Mouse (Mus musculus) ES-E14 (cell line): ENCODE results near the gene Col23a1. TPM values are rescaled to one million over a fixed set of nuclear protein-coding genes. Genes with fewer than 3 reads are reported as not detected.

Source experiments
- DNase-seq: peaks from one replicate; pipeline ENCODE4 v3.0.0-alpha.2; 2013; ENCODE audit warnings: low read depth, low spot score
- H3K27ac ChIP-seq: 2 replicates; pipeline ENCODE4 v1.5.1; 2012; ENCODE audit warnings: low read depth, mild to moderate bottlenecking, low read length, moderate library complexity, mixed read lengths; ENCODE audit not compliant: poor library complexity, insufficient read depth, severe bottlenecking
- H3K36me3 ChIP-seq: 2 replicates; pipeline ENCODE4 v1.6.1; 2012; ENCODE audit warnings: mild to moderate bottlenecking, low read length, moderate library complexity, mixed read lengths; ENCODE audit not compliant: control insufficient read depth, poor library complexity, insufficient read depth, severe bottlenecking
- H3K4me1 ChIP-seq, 2 experiments: fragments of 150-350 bp in 1 of 2; sonication (generic) in 1 of 2; 2 replicates each; pipeline ENCODE4 v1.6.1; 2012; ENCODE audit warnings: low read length in 2 of 2, mild to moderate bottlenecking in 1 of 2, mixed read lengths in 1 of 2; ENCODE audit not compliant: control insufficient read depth in 2 of 2, insufficient read depth in 2 of 2, poor library complexity in 1 of 2
- H3K4me3 ChIP-seq, 2 experiments: fragments of 150-350 bp in 1 of 2; sonication (generic) in 1 of 2; 2 replicates each; pipeline ENCODE4 v1.5.1; 2012; ENCODE audit warnings: low read length in 2 of 2, low read depth in 1 of 2, mild to moderate bottlenecking in 1 of 2, mixed read lengths in 1 of 2; ENCODE audit not compliant: insufficient read depth in 1 of 2, poor library complexity in 1 of 2, severe bottlenecking in 1 of 2
- H3K9ac ChIP-seq: 2 replicates; pipeline ENCODE4 v1.6.1; 2012; ENCODE audit warnings: low read depth, mild to moderate bottlenecking, low read length, mixed read lengths; ENCODE audit not compliant: poor library complexity, insufficient read depth, severe bottlenecking
- H3K9me3 ChIP-seq: fragments of 150-350 bp; sonication (generic); 2 replicates; pipeline ENCODE4 v1.6.1; 2012; ENCODE audit warnings: low read depth, mild to moderate bottlenecking, low read length; ENCODE audit not compliant: control insufficient read depth, insufficient read depth
- CHD2 ChIP-seq: IDR thresholded peaks from 2 replicates; pipeline ENCODE4 v1.6.1; 2014; ENCODE audit warnings: mild to moderate bottlenecking, low read depth, low read length, inconsistent platforms
- HCFC1 ChIP-seq: IDR thresholded peaks from 2 replicates; pipeline ENCODE4 v1.6.1; 2012; ENCODE audit warnings: low read length, inconsistent platforms, borderline replicate concordance; ENCODE audit not compliant: insufficient read depth
- MAFK ChIP-seq: IDR thresholded peaks from 2 replicates; pipeline ENCODE4 v1.6.1; 2014; ENCODE audit warnings: mild to moderate bottlenecking, low read depth, low read length, inconsistent platforms; ENCODE audit not compliant: insufficient read depth
- ZC3H11A ChIP-seq: IDR thresholded peaks from 2 replicates; pipeline ENCODE4 v1.6.1; 2012; ENCODE audit warnings: low read depth, mild to moderate bottlenecking, inconsistent platforms, low read length, borderline replicate concordance
- ZNF384 ChIP-seq: IDR thresholded peaks from 2 replicates; pipeline ENCODE4 v1.6.1; 2012; ENCODE audit warnings: low read depth, low read length, inconsistent platforms
- in situ Hi-C, 2 experiments: fragments of 600-800 bp; cut with MboI; formaldehyde crosslinking; loops; one replicate each; pipeline ENCODE4 v1.15.1; 2025; ENCODE audit warnings: low sequenced_read_pairs in 2 of 2, inconsistent platforms in 1 of 2; ENCODE audit not compliant: unreplicated experiment in 2 of 2
- total RNA-seq: library from RNA; depleted of rRNA; stranded (reverse); fragments of 300-350 nt; gene quantifications from 2 replicates; pipeline ENCODE4 v1.2.3, GENCODE M21; 2012

Gene Col23a1
- total RNA-seq, 1 experiment: 0.40 TPM

DNA sequence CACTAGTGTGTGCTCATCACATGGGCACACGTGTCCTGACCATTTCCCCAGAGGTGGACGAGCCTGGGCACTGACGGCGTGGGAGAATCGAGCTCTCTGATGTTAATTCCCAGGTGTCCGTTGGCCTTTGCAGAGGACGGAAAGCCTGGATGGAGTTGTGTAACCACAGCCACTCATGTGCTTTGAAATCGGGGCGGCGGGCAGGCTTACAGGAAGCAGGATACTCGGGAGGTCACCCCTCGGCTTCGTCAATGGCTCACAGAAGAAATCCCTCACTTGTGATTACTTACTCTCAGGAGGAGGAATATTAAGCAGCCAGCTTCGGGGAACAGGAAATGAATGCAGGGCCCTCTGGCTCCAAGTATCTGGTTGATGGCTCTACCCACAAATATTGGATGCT, 133.0 kb downstream of the Col23a1 start:
- H3K27ac ChIP-seq: no peak overlapping the region
- in situ Hi-C loops: no loop called here
- TF ChIP-seq HCFC1: no peak
- no peak for TF ChIP-seq ZNF384
- no peaks in the 10 kb centered on the region for H3K36me3 ChIP-seq
- H3K4me1 ChIP-seq: peaks cover 0 to 4% of the 10 kb centered on the region in 2 experiments; a peak in 1 of 4 replicates
- no peak overlapping the region for H3K4me3 ChIP-seq
- DNase-seq: no peak
- no peaks in the 10 kb centered on the region for H3K9me3 ChIP-seq
- no peak overlapping the region for H3K9ac ChIP-seq

DNA sequence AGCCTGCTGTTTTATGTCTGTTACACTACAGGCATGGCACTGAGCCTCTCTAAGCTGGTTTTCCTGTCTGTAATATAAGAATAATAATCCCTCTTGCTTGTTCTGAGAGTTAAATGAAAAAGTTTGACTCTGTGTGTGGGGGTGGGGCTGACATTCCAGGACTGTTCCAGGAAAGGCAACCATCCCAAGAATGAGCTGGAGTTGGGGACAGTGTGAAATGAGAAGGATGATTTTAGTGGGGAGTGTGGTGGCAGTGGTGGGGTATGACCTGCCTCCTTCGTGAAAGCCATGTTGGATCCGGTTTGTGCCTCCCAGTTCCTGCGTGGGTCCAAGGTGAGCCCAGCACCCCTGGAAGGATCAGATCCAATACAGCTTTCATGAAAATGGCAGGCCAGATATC, 136.4 kb downstream of the Col23a1 start:
- no peaks in the 10 kb centered on the region for H3K4me1 ChIP-seq

DNA sequence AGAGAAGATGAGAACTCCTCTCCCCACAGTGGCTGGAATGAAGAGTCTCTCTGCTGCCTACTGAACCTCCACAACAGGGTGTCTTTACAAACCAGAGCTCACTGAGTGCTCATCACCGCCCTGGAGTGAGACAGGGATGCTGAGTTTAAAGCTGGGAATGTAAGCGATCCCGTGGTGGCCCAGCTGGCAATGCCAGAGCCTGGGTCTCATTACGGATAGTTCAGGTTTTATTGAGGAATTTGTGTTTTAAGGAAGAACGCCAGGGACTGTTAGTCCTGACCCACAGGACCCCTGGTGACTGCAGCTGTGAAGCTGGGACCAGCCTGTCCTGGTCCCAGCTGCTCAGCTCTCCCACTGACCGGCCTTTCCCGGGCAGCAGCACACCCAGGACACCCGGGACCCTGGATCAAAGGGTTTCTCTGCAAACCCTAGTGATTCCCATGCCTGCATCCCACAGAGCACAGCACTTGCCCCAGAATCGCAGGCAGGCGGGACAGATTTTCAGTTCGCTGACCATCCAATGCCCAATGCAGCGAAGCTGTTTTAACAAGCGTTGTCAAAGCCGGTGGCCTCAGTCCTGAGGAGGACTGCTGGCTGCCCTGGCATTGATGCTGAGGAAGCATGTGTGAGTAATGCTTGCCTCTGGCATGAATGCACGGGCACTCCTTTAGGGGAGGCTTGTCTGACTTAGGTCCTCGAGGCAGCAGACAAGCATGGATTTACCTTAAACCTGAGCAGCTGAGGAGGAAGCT, 139.9 kb downstream of the Col23a1 start:
- TF ChIP-seq CHD2: no peak
- no peak for TF ChIP-seq ZC3H11A
- TF ChIP-seq MAFK: no peak
- no peak for TF ChIP-seq ZNF384
- TF ChIP-seq HCFC1: no peak
- Histone ChIP-seq H3K9ac (no peak overlapping the region), H3K27ac (no peak overlapping the region), H3K4me1 (no peaks in the 10 kb centered on the region; a peak in 1 of 4 replicates), H3K9me3 (no peaks in the 10 kb centered on the region), H3K4me3 (no peak overlapping the region), H3K36me3 (no peaks in the 10 kb centered on the region)
- DNase-seq: no peak
- in situ Hi-C loops: no loop called here

More for the DNA sequence above, 136.4 kb downstream of the Col23a1 start:
- Histone ChIP-seq H3K9me3 (no peaks in the 10 kb centered on the region), H3K27ac (no peak overlapping the region), H3K36me3 (no peaks in the 10 kb centered on the region), H3K9ac (no peak overlapping the region), H3K4me3 (no peak overlapping the region)
- TF ChIP-seq ZNF384 (no peak), HCFC1 (no peak), CHD2 (no peak), MAFK (no peak), ZC3H11A (no peak)
- no peak for DNase-seq
- in situ Hi-C loops: no loop called here

DNA sequence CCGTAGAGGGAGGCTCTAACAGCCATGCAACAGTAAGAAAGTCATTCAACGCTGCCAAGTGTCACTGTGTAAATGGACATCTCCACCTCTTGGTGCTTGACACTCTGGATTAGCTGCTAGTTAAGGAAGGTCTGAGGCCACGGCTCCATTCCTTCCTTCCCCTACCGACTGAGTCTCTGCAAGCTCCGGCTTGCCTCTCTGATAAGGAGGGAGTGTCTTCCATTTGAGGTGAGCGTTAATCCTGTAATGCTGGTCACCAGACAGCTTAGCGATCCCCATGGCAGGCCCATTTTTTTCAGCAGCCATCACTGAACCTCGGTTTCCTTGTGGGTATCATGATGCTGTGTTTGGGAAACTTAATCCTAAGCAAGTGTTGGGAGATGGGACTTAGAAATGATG, 140.5 kb downstream of the Col23a1 start:
- Histone ChIP-seq H3K4me3 (no peak overlapping the region), H3K36me3 (no peaks in the 10 kb centered on the region), H3K9me3 (no peaks in the 10 kb centered on the region), H3K4me1 (no peaks in the 10 kb centered on the region; a peak in 1 of 4 replicates), H3K9ac (no peak overlapping the region), H3K27ac (no peak overlapping the region)
- no peak for DNase-seq
- TF ChIP-seq HCFC1: no peak
- TF ChIP-seq ZC3H11A: no peak
- TF ChIP-seq CHD2: no peak
- no peak for TF ChIP-seq ZNF384
- TF ChIP-seq MAFK: no peak
- in situ Hi-C loops: no loop called here

DNA sequence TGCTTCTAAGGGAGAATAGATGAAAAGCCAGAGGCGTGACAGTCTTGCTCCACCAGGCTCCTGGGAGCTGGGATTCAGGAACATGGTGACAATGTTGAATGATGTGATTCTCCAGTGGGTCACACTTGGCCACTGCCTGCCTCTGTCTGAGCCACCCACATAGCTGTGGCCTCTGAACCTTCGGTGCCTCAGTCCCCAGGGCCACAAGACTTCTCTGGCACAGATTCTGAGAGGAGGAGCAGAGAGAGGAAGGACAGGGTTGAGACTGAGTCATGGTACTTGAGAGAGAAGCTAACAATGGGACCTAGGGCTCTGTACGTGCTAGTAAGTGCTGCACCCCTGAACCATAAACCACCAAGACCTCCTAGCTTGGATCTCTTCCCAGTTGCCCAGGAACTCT, 141.6 kb downstream of the Col23a1 start:
- in situ Hi-C loops: no loop called here
- no peak overlapping the region for H3K27ac ChIP-seq
- no peak overlapping the region for H3K9ac ChIP-seq
- H3K4me3 ChIP-seq: no peak overlapping the region
- H3K4me1 ChIP-seq: no peaks in the 10 kb centered on the region; a peak in 1 of 4 replicates
- no peak for DNase-seq
- no peak for TF ChIP-seq MAFK
- no peak for TF ChIP-seq HCFC1
- TF ChIP-seq ZC3H11A: no peak
- TF ChIP-seq ZNF384: no peak
- no peak for TF ChIP-seq CHD2
- H3K9me3 ChIP-seq: no peaks in the 10 kb centered on the region; the same call in 1 of the 2 replicates
- H3K36me3 ChIP-seq: no peaks in the 10 kb centered on the region
